Mouse (Mus musculus): ENCODE data around the gene Rassf1. TPM values are rescaled to one million over a fixed set of nuclear protein-coding genes. Genes with fewer than 3 reads are reported as not detected.

The Rassf1 gene
- polyA plus RNA-seq, 1 experiment from 2014 or later, result 35.4 TPM

- peak; percentile 98 for ATAC-seq (ENCODE audit: low read depth)
- H3K27ac ChIP-seq (replicated peaks), result no peak within 1 kb of the TSS
- H3K4me1 ChIP-seq (replicated peaks), result peaks cover 13% of the 10 kb centered on the region
- H3K9ac ChIP-seq, result peak within 1 kb of the TSS; percentile 65
- 14% methylated on average over 46 of the region's 46 CpGs for WGBS
- H3K4me3 ChIP-seq, result peak within 1 kb of the TSS; percentile 64
- H3K27me3 ChIP-seq, result no peaks in the 10 kb centered on the region
- H3K4me2 ChIP-seq, result peak within 1 kb of the TSS; percentile 79
- no peaks in the 10 kb centered on the region for H3K9me3 ChIP-seq
- H3K36me3 ChIP-seq, result peaks cover 44% of the 10 kb centered on the region
Measured at GRCm38 (mm10) chr9:107586974-107587832, 35.8 kb downstream of the Rassf1 start, which contains the start of gene Ifrd2. TSS of gene Ifrd2 (plus strand) at chr9:107587642.

- H3K9ac ChIP-seq, result peak overlapping the region; percentile 65
- H3K4me1 ChIP-seq (replicated peaks), result peaks cover 15% of the 10 kb centered on the region
- H3K4me2 ChIP-seq, result peak overlapping the region; percentile 79
- peaks cover 45% of the 10 kb centered on the region for H3K36me3 ChIP-seq
- H3K27me3 ChIP-seq, result no peaks in the 10 kb centered on the region
- H3K9me3 ChIP-seq, result no peaks in the 10 kb centered on the region
- WGBS, result 6% methylated on average over 33 of the region's 33 CpGs
- peak; percentile 46; the same call in 1 of the 2 replicates for ATAC-seq (ENCODE audit: low read depth)
- peak overlapping the region; percentile 64 for H3K4me3 ChIP-seq
- no peak overlapping the region for H3K27ac ChIP-seq (replicated peaks)
Measured at GRCm38 (mm10) chr9:107587833-107588639, 36.7 kb downstream of the Rassf1 start.

GRCm38 (mm10) chr9:107590058-107590772 lies 38.9 kb downstream of the Rassf1 start:
- Histone ChIP-seq H3K27me3 (no peaks in the 10 kb centered on the region), H3K4me1 (replicated peaks) (peaks cover 27% of the 10 kb centered on the region), H3K27ac (replicated peaks) (no peak overlapping the region), H3K36me3 (peaks cover 49% of the 10 kb centered on the region), H3K9me3 (no peaks in the 10 kb centered on the region), H3K4me2 (no peak overlapping the region), H3K9ac (no peak overlapping the region), H3K4me3 (no peak overlapping the region)
- WGBS, result 95% methylated on average over 25 of the region's 25 CpGs
- no peak for ATAC-seq (ENCODE audit: low read depth)

- Histone ChIP-seq H3K4me3 (no peak overlapping the region), H3K4me1 (replicated peaks) (peaks cover 27% of the 10 kb centered on the region), H3K9me3 (no peaks in the 10 kb centered on the region), H3K27ac (replicated peaks) (no peak overlapping the region), H3K36me3 (peaks cover 49% of the 10 kb centered on the region), H3K4me2 (no peak overlapping the region), H3K9ac (no peak overlapping the region), H3K27me3 (no peaks in the 10 kb centered on the region)
- no peak for ATAC-seq (ENCODE audit: low read depth)
- 96% methylated on average over 6 of the region's 6 CpGs for WGBS
Measured at GRCm38 (mm10) chr9:107590773-107591060, 39.4 kb downstream of the Rassf1 start.

GRCm38 (mm10) chr9:107593101-107593976 lies 42.0 kb downstream of the Rassf1 start:
- Histone ChIP-seq H3K4me3 (no peak overlapping the region), H3K27ac (replicated peaks) (0 out of 2 replicates have a peak overlapping the region, but pooled peaks have one; percentile 7)

GRCm38 (mm10) chr9:107594281-107595062 lies 43.1 kb downstream of the Rassf1 start:
- H3K9me3 ChIP-seq, result no peaks in the 10 kb centered on the region
- WGBS, result 61% methylated on average over 8 of the region's 8 CpGs
- no peaks in the 10 kb centered on the region for H3K27me3 ChIP-seq
- ATAC-seq (ENCODE audit: low read depth), result no peak
- 0 out of 2 replicates have a peak overlapping the region, but pooled peaks have one; percentile 12 for H3K9ac ChIP-seq
- peaks cover 16% of the 10 kb centered on the region for H3K4me1 ChIP-seq (replicated peaks)
- H3K27ac ChIP-seq (replicated peaks), result no peak overlapping the region
- H3K4me3 ChIP-seq, result no peak overlapping the region
- H3K36me3 ChIP-seq, result peaks cover 49% of the 10 kb centered on the region
- no peak overlapping the region for H3K4me2 ChIP-seq

More at GRCm38 (mm10) chr9:107593101-107593976, 42.0 kb downstream of the Rassf1 start:
- H3K36me3 ChIP-seq, result peaks cover 49% of the 10 kb centered on the region
- H3K27me3 ChIP-seq, result no peaks in the 10 kb centered on the region
- no peak for ATAC-seq (ENCODE audit: low read depth)
- H3K9ac ChIP-seq, result peak overlapping the region; percentile 39
- WGBS, result 80% methylated on average over 11 of the region's 11 CpGs
- no peak overlapping the region for H3K4me2 ChIP-seq
- no peaks in the 10 kb centered on the region for H3K9me3 ChIP-seq
- peaks cover 22% of the 10 kb centered on the region for H3K4me1 ChIP-seq (replicated peaks)

- ATAC-seq (ENCODE audit: low read depth), result no peak
- no peak overlapping the region for H3K9ac ChIP-seq
- WGBS, result 91% methylated on average over 11 of the region's 11 CpGs
- no peak overlapping the region for H3K27ac ChIP-seq (replicated peaks)
- no peak overlapping the region for H3K4me2 ChIP-seq
- H3K9me3 ChIP-seq, result no peaks in the 10 kb centered on the region
- peaks cover 25% of the 10 kb centered on the region for H3K36me3 ChIP-seq
- no peaks in the 10 kb centered on the region for H3K27me3 ChIP-seq
- H3K4me3 ChIP-seq, result no peak overlapping the region
- peaks cover 16% of the 10 kb centered on the region for H3K4me1 ChIP-seq (replicated peaks)
Measured at GRCm38 (mm10) chr9:107596619-107597569, 45.5 kb downstream of the Rassf1 start.

GRCm38 (mm10) chr9:107598385-107598784 lies 47.0 kb downstream of the Rassf1 start:
- no peak overlapping the region for H3K27ac ChIP-seq (replicated peaks)
- 77% methylated on average over 5 of the region's 5 CpGs for WGBS

GRCm38 (mm10) chr9:107599433-107599832 lies 48.1 kb downstream of the Rassf1 start:
- no peak for ATAC-seq (ENCODE audit: low read depth)
- H3K4me1 ChIP-seq (replicated peaks), result peaks cover 16% of the 10 kb centered on the region
- no peak overlapping the region for H3K4me2 ChIP-seq
- H3K4me3 ChIP-seq, result no peak overlapping the region; the same call in 1 of the 2 replicates
- no peaks in the 10 kb centered on the region for H3K27me3 ChIP-seq
- 0 out of 2 replicates have a peak, but pooled peaks cover 2% of the 10 kb centered on the region for H3K36me3 ChIP-seq
- H3K27ac ChIP-seq (replicated peaks), result no peak overlapping the region
- no peaks in the 10 kb centered on the region for H3K9me3 ChIP-seq
- 90% methylated on average over 9 of the region's 9 CpGs for WGBS
- 0 out of 2 replicates have a peak overlapping the region, but pooled peaks have one; percentile 3 for H3K9ac ChIP-seq

More at GRCm38 (mm10) chr9:107598385-107598784, 47.0 kb downstream of the Rassf1 start:
- no peak for ATAC-seq (ENCODE audit: low read depth)
- H3K36me3 ChIP-seq, result peaks cover 11% of the 10 kb centered on the region; the same call in 1 of the 2 replicates
- H3K4me1 ChIP-seq (replicated peaks), result peaks cover 16% of the 10 kb centered on the region
- H3K4me2 ChIP-seq, result no peak overlapping the region
- no peak overlapping the region for H3K4me3 ChIP-seq
- no peak overlapping the region for H3K9ac ChIP-seq
- no peaks in the 10 kb centered on the region for H3K9me3 ChIP-seq
- no peaks in the 10 kb centered on the region for H3K27me3 ChIP-seq

Data from neural tube, embryonic 13.5 days (tissue).